Mouse (Mus musculus) megakaryocyte, embryonic 14.5 days (primary cell): ENCODE results near the gene Fut11.

ENCODE experiments used
- FLI1 ChIP-seq: IDR thresholded peaks from 2 replicates; pipeline ENCODE4 v1.6.1; 2012; ENCODE audit warnings: low read length, inconsistent platforms, mixed read lengths
- GATA1 ChIP-seq: IDR thresholded peaks from 3 replicates; pipeline ENCODE4 v1.6.1; 2012; ENCODE audit warnings: mixed read lengths, low read length, inconsistent platforms, borderline replicate concordance

GRCm38 (mm10) chr14:20667469-20667868 lies 27.3 kb upstream of the Fut11 start:
- TF ChIP-seq GATA1 = no peak
- no peak for TF ChIP-seq FLI1
